Mouse (Mus musculus) olfactory bulb, adult 2 months (tissue): ENCODE measurements at regions not wholly inside any gene's neighbourhood (a gene's known extent, or its start where the extent isn't known, plus 50 kb on each side); places are given as distances from the start of the nearest gene placed in this dataset.

Experiments used
- CTCF ChIP-seq: fragments of 200-500 bp; IDR thresholded peaks from 2 replicates; pipeline ENCODE4 v1.5.1; 2012; ENCODE audit warnings: low read depth, mild to moderate bottlenecking, low read length, moderate library complexity; ENCODE audit not compliant: insufficient read depth
- POLR2A ChIP-seq: fragments of 200-500 bp; IDR thresholded peaks from 2 replicates; pipeline ENCODE4 v1.6.1; 2012; ENCODE audit warnings: mild to moderate bottlenecking, low read depth, low read length, moderate library complexity; ENCODE audit not compliant: insufficient read depth

GRCm38 (mm10) chr4:8431032-8431332 is 192.1 kb upstream of the Car8 start:
- TF ChIP-seq POLR2A (no peak), CTCF (no peak)
